Mouse (Mus musculus) olfactory bulb, adult 2 months (tissue): Measurements from ENCODE around the gene Arhgap45.

Source experiments
- CTCF ChIP-seq: fragments of 200-500 bp; IDR thresholded peaks from 2 replicates; pipeline ENCODE4 v1.5.1; 2012; ENCODE audit warnings: low read depth, mild to moderate bottlenecking, low read length, moderate library complexity; ENCODE audit not compliant: insufficient read depth
- POLR2A ChIP-seq: fragments of 200-500 bp; IDR thresholded peaks from 2 replicates; pipeline ENCODE4 v1.6.1; 2012; ENCODE audit warnings: mild to moderate bottlenecking, low read depth, low read length, moderate library complexity; ENCODE audit not compliant: insufficient read depth

DNA sequence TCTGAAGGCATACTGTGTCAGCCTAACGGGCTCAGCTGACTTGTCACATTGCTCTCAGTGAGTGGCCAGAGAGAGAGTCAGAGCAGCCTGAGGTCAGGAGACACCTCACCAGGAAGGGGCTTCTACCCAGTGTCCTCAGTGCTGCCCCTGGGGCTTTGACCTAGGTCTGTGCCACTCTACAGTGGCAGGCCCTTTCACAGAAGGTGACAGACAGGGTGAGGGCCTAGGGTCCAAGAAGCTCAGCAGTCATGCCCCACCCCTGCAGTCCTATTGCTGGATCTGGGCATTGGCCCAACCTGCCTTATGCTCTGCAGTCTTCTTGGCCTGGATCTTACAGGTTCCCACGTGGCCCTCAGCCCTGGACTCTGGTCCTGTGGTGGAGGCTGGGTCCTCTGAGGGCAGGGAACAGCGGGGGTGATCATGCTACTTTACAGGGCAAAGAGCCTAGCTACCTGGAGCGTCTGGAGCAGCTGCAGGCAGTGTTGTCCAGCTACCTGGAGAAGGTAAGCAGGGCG lies 49.5 kb upstream of the Arhgap45 start:
- TF ChIP-seq CTCF (no peak), POLR2A (no peak)
